Mouse (Mus musculus) midbrain, embryonic 10.5 days (tissue): ENCODE results near the gene Dpep2nb. TPM values are rescaled to one million over a fixed set of nuclear protein-coding genes. Genes with fewer than 3 reads are reported as not detected.

Experiments used
- microRNA-seq: library from miRNA; unstranded; fragments of <30 nt; microRNA quantifications from one replicate; pipeline ENCODE4, GENCODE M21; 2017
- polyA plus RNA-seq: library from polyadenylated mRNA; unstranded; fragments of >200 nt; fragmentation: Nextera tagmentation; extraction: Ambion mirVana; gene quantifications from 2 replicates; pipeline ENCODE4 v1.2.1, GENCODE M21; 2016

Gene Dpep2nb
- polyA plus RNA-seq, 1 experiment from 2014 or later, result 0.17 TPM

Small RNA genes within 50 kb of the gene (microRNA-seq; reads per million reads assigned to microRNA genes)
- gene Mir7074, result not detected

Other genes starting within 250 kb of the Dpep2nb start
- gene Gfod2, start 247.3 kb downstream of the Dpep2nb start, polyA plus RNA-seq, result 35.0 and 39.5 TPM in 2 replicates
- gene Ranbp10, start 178.6 kb downstream of the Dpep2nb start, polyA plus RNA-seq, result 9.6 and 11.4 TPM in 2 replicates
- 0.22 and 0.23 TPM in 2 replicates for gene Tsnaxip1, start 178.2 kb downstream of the Dpep2nb start, polyA plus RNA-seq
- gene Cenpt, start 152.7 kb downstream of the Dpep2nb start, polyA plus RNA-seq, result 55.7 and 62.6 TPM in 2 replicates
- gene Thap11, start 150.8 kb downstream of the Dpep2nb start, polyA plus RNA-seq, result 82.2 and 88.1 TPM in 2 replicates
- gene Nutf2, start 145.4 kb downstream of the Dpep2nb start, polyA plus RNA-seq, result 375 and 418 TPM in 2 replicates
- 74.0 and 81.5 TPM in 2 replicates for gene Edc4, start 125.1 kb downstream of the Dpep2nb start, polyA plus RNA-seq
- 0.39 and 0.54 TPM in 2 replicates for gene Nrn1l, start 112.4 kb downstream of the Dpep2nb start, polyA plus RNA-seq
- 29.9 and 32.2 TPM in 2 replicates for gene Pskh1, start 105.5 kb downstream of the Dpep2nb start, polyA plus RNA-seq
- gene Ctrl, start 72.1 kb downstream of the Dpep2nb start, polyA plus RNA-seq, result 1.3 and 1.4 TPM in 2 replicates
- 29.1 TPM in 2 replicates for gene Psmb10, start 67.5 kb downstream of the Dpep2nb start, polyA plus RNA-seq
- gene Lcat, start 62.6 kb downstream of the Dpep2nb start, polyA plus RNA-seq, result 1.0 and 1.2 TPM in 2 replicates
- gene Slc12a4, start 39.9 kb downstream of the Dpep2nb start, polyA plus RNA-seq, result 16.9 and 18.7 TPM in 2 replicates
- gene Dpep3, start 26.5 kb downstream of the Dpep2nb start, polyA plus RNA-seq, result not detected in 2 replicates
- gene Dus2, start 14.6 kb downstream of the Dpep2nb start, polyA plus RNA-seq, result 21.4 and 21.5 TPM in 2 replicates
- gene Ddx28, start 5.9 kb upstream of the Dpep2nb start, polyA plus RNA-seq, result 22.6 and 23.0 TPM in 2 replicates
- 5.3 and 5.9 TPM in 2 replicates for gene Nfatc3, start 52.9 kb upstream of the Dpep2nb start, polyA plus RNA-seq
- 1.5 and 2.0 TPM in 2 replicates for gene Esrp2, start 131.0 kb upstream of the Dpep2nb start, polyA plus RNA-seq
- gene Pla2g15, start 144.4 kb upstream of the Dpep2nb start, polyA plus RNA-seq, result 13.5 and 15.6 TPM in 2 replicates
- 78.9 and 79.8 TPM in 2 replicates for gene Slc7a6, start 162.9 kb upstream of the Dpep2nb start, polyA plus RNA-seq
- 34.9 and 35.9 TPM in 2 replicates for gene Slc7a6os, start 205.0 kb upstream of the Dpep2nb start, polyA plus RNA-seq
- 78.9 and 81.6 TPM in 2 replicates for gene Prmt7, start 205.0 kb upstream of the Dpep2nb start, polyA plus RNA-seq